Mouse (Mus musculus) cerebellum, adult 18-20 months (tissue): ENCODE results near the gene Zfp541.

Source experiments
- DNase-seq, 2 experiments: peaks; one replicate each; pipeline ENCODE4 v3.0.0; 2021

Gene Zfp541

DNA sequence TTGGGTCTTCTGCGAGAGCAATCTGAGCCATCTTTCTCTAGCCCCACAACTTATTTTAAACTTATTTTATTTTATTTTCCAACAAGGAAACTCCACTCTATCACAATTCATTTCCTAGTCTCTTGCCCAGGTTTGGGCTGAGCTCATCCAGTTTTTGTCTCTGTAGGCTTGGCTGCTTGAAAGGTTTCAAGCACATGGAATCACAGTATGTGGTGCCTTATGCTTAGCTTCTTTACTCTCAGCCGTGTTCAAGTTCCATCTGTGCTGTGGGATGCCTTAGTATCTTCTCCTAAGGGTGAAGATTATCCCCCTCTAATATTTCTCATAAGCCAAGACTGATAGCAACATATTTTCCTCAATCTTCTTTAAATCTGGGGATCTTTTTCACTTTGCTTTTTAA, 26.0 kb downstream of the Zfp541 start:
- peak; percentile 45 to 57 for DNase-seq

DNA sequence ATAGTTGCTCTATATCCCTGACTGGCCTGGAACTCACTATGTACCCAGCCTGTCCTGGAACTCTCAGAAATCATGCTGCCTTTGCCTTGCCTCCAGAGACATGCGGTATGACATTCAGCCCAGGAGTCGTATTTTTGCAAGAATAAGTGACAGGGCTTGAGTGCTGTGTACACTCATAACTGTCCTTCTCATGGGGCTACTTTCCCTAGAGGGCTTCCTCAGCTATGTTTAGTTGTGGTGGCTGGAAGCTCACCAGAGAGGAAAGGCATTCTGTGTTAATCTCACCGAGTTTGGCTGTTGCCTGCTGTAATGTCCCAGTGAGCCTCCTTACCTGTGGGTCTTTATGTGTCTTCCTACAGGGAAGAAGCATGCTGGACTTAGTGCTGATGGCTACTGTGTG, 33.0 kb downstream of the Zfp541 start:
- no peak for DNase-seq

DNA sequence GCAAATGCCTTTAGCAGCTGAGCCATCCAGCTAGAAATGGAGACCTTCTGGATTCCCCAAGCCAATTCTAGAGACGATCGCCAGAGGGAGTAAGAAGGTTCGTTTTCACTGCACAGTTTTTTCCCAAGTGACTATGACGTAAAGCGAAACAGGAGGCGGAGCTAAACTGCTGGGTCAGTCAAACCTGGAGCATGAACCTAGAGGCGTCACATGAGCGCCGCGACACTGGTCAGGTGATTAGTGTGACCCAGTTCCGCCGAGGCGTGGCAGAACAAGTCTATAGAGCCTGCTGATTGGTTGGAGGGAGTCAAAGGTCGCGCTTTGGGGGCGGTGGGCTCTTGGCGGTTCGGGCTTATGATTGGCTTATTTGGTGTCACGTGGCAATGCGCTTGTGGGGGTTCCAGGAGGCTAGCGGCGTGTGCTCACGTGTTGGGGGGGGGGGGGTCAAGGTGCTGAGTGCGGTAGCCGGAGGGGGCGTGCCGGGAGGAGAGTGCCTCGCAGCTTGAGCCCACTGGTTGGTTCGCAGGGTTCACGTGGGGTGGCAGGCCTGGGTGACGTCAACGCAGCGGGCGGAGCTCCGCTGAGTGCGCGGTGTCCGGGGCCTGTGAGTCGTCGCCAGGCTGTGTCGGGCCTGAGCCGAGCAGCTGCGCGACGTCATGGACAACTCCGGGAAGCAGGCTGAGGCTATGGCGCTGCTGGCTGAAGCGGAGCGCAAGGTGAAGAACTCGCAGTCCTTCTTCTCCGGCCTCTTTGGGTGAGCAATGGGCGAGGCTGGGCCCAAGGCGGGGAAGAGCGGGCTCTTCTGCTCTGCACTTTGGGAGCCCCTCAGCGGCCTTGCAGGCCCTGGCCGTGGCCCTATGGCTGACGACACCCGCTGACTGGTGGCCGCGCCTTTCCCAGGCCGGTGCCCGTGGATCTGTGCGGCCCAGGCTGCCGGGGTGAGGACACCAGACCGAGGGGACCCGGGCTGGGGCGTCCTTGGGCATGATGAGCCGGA, 36.7 kb downstream of the Zfp541 start, which contains the start of gene Napa:
TSS of gene Napa (plus strand) at position 438 of the 997 bp plus-strand sequence.
- DNase-seq: peak; percentile 98 to 100

DNA sequence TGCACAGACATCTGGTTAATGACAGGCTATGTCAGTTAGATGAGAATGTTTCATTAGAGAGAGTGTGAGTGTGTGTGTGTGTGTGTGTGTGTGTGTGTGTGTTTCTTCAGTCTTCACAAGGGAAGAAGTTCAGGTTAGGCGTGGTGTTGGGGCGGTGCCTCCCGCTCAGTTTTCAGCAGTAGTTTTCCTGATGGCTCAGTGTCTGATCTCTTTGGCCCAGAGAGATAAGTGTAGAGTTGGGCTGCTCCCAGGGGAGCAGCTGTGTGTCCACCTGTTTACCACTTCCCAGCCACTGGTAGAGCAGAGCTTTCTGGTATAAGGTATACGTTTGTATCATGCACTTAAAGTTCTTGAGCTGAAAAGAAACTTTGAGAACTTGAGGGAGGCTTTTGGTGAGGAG, 38.3 kb downstream of the Zfp541 start:
- no peak for DNase-seq

DNA sequence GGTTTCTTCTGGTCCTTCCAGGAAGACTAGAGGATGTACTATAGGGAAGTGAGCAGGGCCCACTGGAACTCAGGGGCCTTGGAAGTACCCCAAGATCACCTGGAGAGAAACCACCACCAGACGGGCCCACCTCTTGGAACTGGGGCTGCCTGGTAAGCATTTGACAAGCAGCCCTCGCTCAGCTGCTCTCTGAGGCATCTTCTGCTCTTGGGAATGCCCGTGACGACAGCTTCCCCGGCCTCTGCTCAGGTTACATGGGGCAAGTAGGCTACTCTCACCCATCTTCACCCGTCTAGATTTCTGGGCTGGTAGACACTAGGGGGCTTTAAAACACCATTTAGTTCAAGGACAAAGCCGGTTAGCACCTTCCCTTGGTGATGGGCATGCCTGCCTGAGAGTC, 39.5 kb downstream of the Zfp541 start:
- DNase-seq: no peak

DNA sequence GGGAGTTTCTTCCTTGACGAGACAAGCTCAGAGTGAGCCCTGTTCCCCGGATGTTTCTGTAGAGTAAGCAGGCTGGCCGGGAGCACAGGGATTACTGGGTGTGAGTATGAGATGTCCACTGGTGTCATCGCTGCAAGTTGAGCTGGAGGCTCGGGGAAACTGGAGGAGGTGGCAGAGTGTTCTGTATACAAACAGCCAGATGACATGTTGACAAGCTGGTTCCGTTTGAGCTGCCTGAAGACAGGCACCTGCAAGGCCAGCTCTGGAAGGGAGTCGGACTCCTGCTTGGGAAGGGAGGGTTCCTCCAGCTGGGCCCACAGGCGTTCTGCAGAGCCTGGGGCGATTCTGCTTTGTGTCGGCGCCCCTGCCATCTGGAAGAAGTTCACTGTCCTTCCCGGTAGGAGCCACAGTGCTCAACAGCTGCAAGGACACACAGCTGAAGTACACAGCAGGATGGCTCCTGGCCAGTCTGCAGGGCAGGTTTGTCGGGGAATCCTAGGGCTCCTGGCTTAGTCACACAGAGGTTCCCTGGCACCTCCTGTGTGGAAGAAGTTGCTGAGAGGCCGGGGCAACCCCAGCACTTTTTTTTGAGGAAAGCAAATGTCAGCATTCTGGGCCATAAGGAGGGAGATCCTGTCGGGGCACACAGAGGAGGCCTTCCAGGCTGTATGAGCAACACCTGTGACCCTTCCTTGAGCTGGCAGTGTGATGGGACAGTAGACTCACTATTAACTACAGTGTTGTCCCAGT, 40.3 kb downstream of the Zfp541 start:
- DNase-seq: peak in 1 of 2 experiments; percentile 47

DNA sequence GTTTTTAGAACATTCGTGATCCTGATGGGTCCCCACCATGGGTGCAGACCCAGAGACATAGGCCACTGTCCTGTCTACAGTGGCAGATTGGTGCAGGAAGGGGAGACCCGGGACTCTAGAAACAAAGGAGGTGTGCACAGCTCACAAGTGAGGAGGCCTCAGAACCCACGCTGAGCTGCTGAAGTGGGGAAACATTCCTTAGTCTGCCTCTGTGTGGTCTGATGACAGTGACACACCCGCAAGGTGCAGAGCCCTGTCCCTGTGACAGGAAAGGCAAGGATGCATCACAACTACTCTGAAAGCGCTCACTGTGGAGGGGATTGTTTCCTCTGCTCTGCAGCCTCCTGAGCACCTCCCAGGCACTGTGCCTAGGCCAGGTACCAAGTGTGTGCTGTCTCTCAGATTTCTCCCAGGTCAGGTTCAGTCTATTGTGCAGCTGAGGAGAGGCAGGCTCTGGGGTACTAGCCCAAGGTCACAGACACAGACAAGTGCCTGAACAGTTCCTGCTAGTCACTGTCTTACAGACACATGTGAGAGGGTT, 41.1 kb downstream of the Zfp541 start:
- peak in 1 of 2 experiments; percentile 39 for DNase-seq

DNA sequence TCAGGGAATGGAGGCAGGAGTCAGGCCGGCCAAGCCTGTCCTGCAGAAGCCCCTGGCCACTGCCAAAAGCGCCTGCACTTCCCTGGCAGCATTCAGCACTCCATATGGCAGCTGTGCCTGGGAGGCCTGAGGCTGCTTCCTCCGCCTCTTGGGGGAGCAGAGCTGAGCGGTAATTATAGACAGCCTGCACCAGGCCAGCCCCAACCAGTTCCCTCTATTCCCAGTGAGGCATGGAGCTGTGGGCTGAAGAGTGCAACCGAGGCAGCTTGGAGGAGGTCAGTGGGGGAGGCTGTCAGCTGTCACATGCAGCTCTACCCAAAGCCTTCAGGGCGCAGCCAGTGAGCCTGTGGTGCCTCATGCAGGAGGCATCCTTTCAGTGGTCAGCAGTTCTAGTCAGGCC, 42.1 kb downstream of the Zfp541 start:
- peak; percentile 89 to 96 for DNase-seq

DNA sequence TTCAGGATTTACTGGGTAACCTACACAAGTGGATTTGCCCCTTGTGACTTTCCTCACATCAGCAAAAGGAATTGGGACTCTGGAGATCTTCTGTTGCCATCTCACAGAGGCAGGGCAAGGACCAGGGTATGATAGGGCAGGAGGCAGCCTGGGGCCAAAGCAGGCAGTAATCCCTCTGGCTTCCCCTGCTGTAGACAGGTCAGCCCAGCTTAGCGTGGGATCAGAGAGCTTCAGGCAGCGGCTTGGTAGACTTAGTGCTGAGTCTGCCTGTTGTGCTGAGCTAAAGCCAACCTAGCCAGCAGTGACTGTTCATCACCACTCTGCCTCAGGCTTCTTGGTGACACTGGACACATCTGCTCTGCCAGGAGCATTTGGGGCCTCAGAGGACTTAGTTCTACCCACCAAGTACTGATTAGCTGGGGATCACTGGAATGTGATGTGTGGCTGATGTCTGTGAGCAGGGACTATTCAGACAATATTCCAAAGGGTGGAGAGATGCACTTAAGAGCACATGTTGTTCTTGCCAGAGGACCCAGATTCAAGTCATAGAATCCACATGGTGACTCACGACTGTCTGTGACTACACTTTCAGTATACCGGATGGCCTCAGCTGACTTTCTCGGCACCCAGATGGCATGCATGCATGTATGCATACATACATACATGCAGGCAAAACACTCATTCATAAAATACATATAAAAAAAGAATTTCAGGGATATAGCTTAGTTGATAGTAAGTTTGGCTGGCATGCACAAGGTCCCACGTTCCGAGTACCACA, 43.2 kb downstream of the Zfp541 start:
- DNase-seq: peak in 1 of 2 experiments; percentile 38

DNA sequence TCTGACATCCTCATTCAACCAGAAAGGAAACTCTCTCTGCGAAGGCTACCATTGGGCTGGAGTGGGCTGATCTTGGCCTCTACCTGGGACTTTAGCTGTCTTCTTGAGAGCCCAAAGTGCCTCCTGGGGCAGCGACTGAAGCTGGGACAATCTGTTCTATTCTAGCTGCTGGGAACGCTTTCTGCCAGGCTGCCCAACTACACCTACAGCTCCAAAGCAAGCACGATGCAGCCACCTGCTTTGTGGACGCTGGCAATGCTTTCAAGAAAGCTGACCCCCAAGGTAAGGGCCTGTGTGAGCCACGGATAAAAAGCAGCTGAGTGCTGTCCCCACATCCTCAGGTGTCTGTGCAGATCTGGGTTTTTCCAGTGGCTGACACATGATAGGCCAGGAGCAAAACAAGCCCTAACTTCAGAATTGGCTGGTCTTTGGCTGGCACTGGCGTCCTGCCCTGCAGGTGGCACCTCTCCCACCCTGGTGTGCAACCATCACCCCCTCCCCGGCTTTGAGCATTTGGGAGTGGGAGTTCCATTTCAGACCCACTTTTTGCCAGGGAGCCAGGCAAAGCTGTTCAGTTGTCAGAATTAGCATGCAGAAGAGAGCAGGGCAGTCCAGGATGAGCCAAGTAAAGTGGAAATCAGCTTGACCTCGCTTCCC, 47.4 kb downstream of the Zfp541 start:
- peak in 1 of 2 experiments; percentile 47 for DNase-seq

DNA sequence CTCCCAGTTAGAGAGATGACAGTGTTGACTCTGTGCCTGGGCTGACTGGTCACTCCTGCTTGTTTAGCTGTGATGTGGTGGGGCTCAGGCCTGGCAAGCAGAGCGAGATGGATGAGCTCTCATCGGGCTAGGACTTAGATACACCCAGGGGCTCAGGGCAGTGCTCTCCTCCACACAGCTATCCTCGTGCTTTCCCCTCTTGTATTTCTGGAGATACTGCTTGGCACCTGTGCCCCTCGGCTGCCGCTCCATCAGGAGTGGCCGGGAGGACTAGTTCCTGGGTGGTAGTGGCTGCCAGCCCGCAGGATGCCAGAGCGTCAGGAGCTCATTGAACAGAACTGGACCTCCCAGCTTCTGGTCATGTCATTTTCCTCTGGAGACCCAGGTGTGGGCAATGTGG, 48.5 kb downstream of the Zfp541 start:
- DNase-seq: no peak

DNA sequence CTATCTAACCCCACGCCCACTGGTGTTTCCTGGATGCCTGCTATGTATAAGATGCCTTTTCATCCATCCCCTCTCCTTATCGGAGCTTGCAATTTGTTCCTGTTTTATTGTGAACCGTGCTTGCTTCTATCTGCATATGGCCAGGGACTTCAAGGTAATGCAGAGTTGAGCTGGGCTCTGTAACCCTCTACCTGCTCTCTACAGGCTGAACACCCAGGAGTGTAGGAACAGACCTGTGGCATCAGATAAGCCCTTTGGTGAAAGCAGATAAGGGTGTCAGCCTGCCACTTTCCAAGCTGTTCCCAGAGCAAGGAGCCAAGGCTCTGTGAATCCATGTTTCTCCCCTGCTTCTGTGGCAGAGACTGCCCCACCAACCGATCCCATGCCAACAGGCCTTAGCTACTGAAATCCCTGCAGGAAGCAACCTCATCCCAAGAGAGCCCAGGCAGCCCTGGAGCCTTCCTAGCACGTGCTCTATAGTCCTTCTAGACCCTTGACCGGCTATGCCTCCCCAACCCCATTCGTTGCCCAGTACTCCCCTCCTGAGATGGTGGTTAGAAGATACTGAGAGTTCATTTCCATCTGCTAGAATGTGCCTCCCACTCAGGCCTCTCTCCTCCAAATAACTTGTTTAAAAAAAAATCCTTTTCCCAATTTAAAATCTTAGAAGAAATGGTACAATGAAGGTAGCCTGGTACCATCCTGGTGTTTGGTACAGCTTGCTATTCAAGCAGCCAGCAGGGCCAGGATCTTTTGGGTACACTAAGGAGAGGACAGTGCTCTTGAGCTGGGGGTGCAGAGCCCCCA, 49.9 kb downstream of the Zfp541 start:
- DNase-seq: no peak

DNA sequence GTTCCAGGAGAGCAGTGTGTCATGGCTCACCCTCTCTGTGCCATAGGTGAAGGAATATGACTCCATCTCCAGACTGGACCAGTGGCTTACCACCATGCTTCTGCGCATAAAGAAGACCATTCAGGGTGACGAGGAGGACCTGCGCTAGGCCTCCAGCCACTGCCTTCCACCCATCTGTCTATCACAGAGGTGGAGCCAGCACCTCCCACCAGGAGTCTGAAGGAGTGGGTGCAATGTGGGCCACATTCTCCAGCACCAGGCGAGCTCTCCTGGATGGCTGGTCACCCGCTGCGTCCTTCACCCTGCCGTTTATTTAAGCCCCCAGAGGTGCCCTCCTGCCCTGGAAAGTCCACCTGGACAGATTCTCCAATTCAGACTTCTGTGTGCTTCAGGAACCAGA, 54.8 kb downstream of the Zfp541 start:
- no peak for DNase-seq

DNA sequence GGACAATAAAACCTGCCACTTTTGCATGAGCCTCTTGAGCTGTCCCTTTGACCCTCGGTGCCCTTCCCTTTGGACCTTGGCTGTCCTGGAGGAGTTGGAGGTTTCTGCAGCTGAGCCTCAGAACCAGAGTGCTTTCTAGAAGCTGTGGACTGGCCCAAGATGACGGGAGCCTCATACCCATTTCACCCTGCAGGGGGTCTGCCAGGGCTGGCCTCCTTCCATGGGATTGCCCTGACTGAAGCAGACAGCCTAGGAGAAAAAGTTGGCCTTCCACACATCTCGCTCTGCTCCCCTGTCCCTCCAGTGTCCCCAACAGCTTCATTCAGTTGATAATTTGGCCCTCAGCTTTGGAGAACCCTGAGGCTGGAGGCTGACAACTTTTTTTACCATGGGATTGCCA, 55.5 kb downstream of the Zfp541 start:
- peak; percentile 52 to 63 for DNase-seq

DNA sequence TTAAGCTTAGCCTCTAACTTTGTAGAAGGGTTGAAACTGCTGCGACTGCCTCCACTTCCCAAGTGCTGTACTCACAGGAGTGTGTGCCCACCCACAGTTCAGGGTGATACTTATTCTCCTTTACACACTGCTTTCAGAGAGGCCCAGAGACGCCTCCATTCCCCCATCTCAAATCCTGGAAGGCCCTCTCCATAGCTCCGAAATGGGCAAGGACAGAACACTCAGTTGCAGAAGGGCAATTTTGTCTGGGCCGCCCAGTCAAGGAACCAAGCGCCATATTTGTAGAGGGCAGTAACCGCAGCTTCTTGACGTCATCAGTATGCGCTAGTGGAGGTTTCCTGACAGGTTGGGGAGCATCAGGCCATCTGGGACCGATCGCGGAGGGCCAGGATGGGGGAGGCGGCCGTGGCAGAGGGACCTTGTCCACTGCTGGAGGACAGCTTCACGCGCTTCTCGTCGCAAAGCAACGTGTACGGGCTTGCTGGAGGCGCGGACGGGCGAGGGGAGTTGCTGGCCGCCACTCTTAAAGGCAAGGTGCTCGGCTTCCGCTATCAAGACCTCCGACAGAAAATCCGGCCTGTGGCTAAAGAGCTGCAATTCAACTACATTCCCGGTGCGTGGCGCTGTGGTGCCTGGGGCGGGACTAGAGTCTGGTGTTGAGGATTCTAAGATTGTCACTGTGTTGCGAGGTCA, 58.1 kb downstream of the Zfp541 start, which contains the start of gene Kptn:
TSS of gene Kptn (plus strand) at position 327 of the 693 bp plus-strand sequence.
- DNase-seq: peak; percentile 89 to 97

DNA sequence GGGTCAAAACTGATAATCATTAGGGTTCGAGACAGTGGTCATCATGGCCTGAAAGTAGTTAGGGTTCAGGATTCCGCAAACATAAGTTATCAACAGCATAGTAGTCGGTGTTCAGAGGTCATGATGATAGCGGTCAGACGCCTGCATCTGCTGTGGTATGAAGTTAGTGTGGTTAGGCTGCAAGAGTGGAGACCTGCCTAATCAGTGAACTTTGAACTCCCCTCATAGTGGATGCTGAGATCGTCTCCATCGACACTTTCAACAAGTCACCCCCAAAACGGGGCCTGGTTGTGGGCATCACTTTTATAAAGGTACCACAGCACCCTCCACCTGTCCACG, 58.6 kb downstream of the Zfp541 start:
- no peak for DNase-seq

DNA sequence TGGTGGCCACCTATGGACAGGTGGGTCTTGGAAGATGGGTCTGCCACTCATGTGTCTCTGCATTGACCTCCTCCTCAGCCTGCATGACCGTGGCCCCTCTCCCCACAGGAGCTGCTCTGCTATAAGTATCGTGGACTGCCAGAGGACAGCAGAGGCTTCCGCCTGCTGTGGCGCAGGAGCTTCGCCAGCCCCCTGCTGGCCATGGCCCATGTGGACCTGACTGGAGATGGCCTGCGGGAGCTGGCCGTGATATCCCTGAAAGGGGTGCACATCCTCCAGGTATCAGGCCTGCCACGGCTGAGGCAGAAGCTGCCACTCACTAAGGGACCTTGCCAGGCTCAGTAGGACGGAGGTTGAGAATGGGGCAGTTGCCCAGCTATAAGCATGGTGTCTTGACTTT, 64.2 kb downstream of the Zfp541 start:
- no peak for DNase-seq

DNA sequence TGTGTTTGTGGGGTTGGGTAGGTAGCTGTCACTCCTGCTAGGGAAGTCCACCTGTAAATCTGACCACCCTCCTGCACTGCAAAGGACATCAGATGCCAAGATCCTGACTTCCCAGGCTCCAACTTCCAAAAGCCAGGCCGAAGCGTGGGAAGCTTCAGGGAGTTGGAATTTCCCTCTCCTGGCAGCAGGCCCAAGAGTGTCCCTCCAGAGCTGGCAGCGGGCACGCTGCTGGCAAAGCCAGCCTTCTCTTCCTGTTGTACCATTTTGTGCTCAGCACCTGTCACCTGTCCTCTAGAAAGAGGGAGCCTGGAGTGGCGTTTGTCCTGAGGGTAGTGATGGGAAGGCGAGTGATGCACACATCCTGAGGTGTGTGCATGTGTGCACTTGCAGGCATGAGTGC, 66.7 kb downstream of the Zfp541 start:
- peak; percentile 93 to 96 for DNase-seq

DNA sequence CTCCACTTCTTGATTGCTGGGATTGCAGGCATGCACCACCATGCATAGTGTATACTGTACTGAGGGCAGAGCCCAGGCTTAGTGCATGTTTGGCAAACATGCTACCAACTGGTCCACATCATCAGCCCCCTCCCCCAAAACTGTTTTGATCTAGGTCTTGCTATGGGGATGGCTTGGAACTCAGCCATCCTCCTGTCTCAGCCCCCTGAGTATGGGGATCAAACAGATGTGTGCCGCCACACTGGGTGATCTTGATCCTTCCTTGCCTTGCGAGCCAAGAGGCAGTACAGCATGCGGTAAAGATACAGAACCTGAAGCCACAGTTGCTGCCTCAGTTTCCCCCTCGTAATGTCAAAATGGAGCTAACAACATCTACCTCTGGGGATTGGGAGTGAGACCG, 67.3 kb downstream of the Zfp541 start:
- DNase-seq: no peak

DNA sequence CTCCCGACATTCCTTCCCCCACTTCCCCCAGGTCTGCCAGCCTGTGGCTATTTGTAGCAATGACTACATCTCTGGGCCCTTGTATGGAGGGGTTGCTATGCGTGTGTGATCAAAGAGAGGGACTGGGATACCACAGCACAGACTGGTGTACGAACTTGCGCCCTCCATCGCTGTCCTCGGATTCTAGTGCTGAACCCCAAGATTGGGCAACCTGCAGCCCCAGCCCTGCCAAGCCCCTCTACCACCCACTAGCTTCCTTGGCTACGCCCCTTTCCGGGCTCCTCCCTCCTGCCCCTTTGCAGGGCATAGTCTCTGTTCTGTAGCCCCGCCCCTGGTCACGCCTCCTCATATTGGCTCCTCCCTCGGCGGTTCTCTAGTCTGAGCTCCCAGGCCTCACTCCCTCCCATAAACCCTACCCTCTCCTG, 67.8 kb downstream of the Zfp541 start, which contains the start of gene Slc8a2:
TSS of gene Slc8a2 (plus strand) at position 406 of the 425 bp plus-strand sequence.
- peak; percentile 96 to 98 for DNase-seq
